Mouse (Mus musculus) naive thymus-derived CD4-positive, alpha-beta T cell, adult 5 months (primary cell): ENCODE data around the gene Defb18. TPM values are rescaled to one million over a fixed set of nuclear protein-coding genes. Genes with fewer than 3 reads are reported as not detected.

Experiments used
- polyA plus RNA-seq: library from polyadenylated mRNA; unstranded; fragments of 100-300 nt; shearing (Covaris generic); gene quantifications from one replicate; pipeline ENCODE4 v1.2.1, GENCODE M21; 2017

Gene Defb18
- not detected for polyA plus RNA-seq

DNA sequence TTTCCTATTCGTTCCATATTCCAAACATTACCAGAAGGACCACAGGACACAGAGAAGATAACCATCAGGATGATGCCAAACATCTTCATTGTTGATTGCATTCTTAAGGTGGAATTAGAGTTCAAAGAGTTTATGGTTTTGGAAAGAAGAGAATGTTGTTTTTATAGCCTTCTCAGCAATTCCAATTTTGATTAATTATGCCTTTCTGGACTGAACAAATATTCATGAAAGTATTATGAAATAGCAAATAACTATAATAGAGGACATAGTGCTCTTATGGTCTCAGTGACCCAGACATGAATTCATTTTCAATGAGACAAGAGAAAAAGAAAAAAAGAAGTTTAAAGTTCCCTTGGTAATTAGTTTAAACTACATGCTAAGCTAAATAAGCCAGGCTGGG lies at the start of gene Defb18:
Defb18 (minus strand) TSS at position 101 of the 400 bp plus-strand sequence.

DNA sequence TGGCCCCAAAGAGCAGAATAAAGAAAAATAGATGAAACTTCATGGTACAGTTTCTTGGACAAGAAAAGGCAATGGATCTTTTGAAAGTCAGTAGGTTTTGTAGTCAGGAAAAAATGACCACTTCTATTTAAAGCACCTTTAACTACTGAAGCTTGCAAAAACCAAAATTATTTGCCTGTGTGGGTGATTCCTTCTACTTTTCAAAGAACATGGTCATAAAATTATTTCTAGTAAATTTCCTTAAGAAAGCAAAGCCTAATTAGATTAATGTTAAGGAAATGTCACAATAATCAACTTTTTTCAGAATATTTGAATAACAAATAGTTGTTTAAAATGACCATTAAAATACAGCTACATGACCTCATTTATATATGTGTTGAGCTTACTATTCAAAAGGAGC lies 27.8 kb upstream of the Defb18 start, which contains the start of gene Defb41:
Defb41 (minus strand) TSS at position 101 of the 400 bp plus-strand sequence.

Other genes starting within 250 kb of the Defb18 start
- not detected for gene Crisp4, start 91.5 kb downstream of the Defb18 start, polyA plus RNA-seq
- not detected for gene Defb41, start 27.7 kb upstream of the Defb18 start, polyA plus RNA-seq